Mouse (Mus musculus) layer of hippocampus, adult 8-10 months (tissue): ENCODE measurements at regions not wholly inside any gene's neighbourhood (a gene's known extent, or its start where the extent isn't known, plus 50 kb on each side); places are given as distances from the start of the nearest gene placed in this dataset.
"Not testable (repeated sequence)": the region's sequence is repeated elsewhere in the genome, so short reads cannot be mapped to it uniquely, and the experiment has no call there.

Experiments
- DNase-seq, 2 experiments: peaks; one replicate each; pipeline ENCODE4 v3.0.0; 2022; ENCODE audit warnings: low spot score in 2 of 2

DNA sequence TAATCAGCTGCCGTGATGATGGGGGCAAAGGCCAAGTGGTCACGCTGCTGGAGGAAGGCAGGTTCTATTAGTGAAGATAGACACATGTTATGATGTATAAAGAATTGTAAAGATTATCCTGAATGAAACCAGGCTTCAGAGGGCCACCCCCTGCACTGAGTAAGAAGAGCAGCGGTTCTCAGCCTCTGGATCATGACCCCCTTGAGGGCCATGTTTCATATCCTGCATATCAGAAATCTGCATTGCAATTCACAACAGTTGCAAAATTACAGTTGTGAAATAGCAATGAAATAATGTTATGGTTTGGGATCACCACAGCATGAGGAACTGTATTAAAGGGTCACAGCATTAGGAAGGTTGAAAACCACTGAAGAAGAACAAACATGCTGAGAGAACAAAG is 162.5 kb upstream of the Zranb2 start:
- no peak for DNase-seq

DNA sequence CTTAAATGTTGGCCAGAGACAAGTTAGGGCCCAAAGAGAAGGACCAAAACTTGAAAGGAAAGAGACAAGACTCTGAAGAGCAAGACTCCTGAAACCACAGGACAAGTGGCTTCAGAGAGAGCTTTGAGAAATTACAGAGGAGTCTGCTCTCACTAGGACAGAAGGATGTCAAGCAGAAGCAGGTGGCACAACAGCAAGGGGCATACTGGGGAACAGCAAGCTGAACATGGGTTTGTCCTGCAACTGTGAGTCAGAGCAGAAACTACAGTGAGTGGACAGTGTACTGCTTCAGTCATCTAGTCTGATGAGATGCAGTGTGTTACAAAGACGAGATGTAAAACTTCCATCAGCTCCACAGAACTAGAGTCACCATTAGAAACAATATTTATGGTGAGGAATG is 160.6 kb upstream of the Zranb2 start:
- no peak for DNase-seq

DNA sequence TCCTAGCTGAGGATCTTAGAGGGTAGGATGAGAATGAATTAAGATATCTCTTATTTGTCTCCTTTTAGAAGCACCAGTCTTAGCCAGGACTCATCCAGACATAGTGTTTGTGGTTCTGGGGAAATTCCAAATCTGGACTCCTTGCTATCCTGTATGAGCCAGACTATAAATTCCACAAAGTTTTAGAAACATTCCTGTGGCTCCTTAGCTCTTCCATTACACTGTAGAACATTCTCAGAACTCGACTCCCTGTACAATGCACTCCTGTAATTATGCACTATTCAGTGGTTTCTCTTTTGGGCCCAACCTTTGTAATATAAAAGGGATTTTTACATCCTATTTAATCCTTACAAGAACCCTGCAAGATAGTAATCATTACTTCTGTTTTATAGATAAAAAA is 159.8 kb upstream of the Zranb2 start:
- no peak for DNase-seq

DNA sequence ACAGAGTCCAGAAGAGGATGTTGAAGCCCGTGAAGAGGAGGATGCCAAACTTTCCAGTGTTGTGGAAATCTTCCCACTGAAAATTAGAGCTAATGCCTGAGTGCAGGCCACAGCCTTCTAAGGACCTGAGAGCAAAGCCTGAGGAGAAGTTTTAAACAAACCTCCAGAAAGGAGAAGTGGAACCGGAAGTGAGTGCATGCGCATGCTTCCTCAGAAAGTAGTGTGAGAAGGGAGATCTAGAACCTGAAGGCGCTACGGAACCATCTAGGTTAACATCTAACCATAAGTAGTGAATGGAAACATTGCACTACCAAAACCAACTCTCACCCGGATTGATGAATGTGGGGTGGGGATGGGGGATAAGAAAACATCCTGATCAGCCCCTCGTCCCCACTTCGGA is 156.4 kb upstream of the Zranb2 start:
- DNase-seq, result no peak

DNA sequence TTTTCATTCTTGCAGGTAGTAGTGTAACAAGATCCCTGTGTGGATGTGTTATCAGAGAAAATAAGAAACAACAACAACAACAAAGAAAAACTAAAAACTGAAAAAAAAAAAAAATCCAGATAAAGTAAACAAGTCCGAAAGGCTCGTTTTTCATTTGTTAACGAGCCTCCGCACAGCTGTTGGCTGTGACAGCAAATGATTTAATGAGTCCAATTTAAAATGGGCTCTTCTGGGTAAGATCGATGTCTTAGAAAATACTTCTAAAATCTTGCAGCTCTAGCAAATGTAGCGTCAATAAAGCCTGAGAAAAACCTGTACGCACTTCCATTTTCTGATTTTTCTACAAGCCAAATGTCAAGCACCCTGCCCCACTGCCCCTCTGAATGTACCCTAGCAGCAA is 155.8 kb upstream of the Zranb2 start:
- no peak for DNase-seq

DNA sequence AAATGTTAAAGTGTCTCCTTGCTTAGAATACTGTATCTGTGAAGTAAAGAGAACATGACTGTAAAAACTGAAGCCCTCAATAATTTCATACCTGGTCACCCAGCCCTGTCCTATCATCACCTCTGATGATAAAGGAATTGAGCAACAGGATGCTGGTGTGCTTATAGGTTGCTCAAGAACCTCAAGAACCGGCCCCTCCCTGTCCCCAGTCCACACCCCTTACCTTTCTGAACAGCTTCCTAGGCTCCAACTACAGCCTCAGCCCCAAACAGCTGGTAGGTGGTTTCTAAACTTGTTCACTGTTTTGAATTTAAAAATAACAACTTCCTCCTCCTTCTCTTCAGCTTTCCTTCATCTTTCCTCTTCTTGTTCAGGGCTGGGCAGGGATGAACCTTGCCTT is 142.1 kb upstream of the Zranb2 start:
- no peak for DNase-seq

DNA sequence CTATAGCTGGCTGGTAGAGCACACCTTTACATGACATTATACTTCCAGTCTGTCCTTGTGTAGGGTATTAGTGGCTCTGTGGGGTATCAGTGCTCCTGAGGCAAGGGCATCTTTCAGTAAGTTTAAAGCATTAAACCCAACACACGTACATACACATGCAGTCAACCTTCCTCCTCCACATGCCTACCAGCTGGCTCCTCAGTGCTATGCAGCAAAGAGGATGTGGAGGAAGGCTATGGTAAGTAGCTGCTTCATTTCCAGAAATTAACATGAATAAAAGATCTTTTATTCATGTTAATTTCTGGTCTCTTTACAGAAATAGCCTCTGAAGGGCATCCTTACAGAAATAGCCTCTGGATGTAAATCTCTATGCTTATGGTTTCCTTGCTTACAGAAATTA is 140.1 kb upstream of the Zranb2 start:
- DNase-seq, result no peak

DNA sequence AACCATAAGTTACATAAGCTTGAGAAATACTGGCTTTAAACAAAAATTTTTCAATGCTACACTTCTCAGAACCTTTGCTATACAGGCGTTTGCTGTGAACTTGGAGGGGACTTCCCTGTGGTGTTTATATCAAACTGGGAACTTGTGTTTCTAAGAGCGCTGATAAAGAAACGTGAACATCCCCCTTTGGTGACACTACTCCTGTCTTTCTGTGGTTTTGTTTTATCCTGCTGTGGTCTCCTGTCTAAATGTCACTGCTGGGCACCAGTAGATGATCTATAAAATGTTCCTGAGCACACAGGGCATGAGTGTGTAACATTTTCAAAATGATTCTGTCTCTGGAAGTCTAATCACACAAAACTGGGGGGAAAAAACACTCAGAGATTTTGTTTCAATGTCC is 134.1 kb upstream of the Zranb2 start:
- DNase-seq, result no peak

DNA sequence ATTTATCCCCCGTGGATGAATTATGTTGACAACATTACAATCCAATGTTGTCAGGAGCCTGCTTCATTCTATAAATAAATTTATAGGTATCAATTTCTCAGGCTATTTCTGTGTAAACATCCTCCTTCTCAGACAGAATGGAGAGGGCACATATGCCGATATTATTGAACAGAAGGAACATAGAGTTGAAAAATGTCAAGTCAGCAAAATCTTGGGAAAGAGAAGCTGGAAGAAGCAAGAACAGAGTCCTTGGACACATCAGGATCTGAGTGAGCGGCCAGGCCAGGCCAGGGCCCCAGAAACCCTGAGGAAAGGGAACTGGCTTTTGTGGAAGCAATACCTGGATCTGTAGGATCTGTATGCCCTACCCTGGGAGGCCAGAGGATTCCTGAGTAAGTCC is 129.9 kb upstream of the Zranb2 start:
- no peak for DNase-seq

DNA sequence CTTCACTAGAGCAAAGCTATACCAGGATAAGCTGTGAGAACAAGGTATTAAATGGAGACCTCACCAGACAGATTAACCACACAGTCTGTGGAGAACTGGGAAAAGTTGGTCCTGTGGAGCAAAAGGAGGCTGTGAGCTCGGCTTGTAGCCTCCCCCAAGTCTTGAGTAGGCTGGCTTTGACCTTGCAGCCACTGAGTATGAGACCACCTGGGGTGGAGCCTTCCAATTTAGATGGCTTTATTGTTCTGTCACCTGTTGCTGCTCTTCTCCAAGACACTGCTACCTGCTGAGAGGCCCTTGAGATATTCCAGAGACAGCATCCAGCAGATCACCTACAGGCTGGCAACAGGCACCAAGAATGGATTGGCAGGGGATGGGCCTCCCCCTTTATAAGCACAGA is 110.5 kb upstream of the Zranb2 start:
- not testable (repeated sequence) for DNase-seq

DNA sequence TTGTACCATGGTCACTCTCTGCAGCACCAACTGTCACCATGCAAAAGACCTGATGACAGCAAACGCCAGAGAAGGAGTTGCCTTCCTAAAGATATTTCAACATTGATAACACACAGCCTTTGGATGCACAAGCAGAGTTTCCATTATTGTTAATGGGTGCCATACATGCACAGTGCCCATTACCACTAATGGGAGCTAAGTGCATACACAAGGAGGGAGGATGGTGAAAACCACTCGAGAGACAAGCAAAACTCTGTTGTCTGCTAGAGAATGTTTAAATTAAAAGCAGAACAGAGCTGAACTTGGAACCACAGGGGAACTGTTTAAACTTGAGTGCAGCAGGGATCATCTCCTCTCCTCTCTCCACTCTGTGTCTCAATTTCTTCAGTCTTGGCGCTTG is 107.2 kb upstream of the Zranb2 start:
- DNase-seq, result no peak

DNA sequence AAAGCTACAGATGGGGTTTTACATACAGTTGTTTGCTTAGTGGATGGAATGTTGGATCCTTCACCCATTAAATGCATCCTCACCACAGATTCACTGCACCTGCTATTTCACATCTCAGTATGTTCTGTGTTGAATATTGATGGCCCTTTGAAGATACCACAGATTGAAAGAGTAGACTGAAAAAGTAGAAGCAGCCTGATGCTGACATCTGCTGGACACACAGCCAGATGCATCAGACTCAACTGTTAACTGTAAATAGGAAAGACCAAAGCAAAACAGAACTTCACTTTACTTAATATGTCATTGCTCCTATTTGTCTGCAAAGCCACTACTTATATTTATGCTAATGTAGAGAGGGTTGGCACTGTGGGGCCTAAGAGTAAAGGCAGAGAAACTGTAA is 84.2 kb upstream of the Zranb2 start:
- DNase-seq, result peak; percentile 33 to 63

DNA sequence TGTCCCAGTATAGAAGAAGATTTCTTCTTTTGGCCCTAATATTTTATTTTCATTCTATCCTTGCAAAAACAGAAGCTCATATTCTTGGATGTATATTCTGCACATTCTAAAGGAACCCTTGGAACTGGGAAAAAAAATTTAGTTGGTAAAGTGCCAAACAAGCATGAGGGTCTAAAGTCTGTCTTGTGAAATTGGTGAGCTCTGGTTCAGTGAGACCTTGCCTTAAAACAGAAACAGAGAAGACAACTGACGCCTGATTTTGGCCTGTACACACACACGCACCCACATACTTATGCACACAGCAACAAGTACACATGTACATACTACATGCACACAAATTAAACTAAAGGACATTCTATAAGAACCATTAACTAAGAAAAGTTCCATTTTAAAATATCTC is 62.4 kb upstream of the Zranb2 start:
- no peak for DNase-seq

DNA sequence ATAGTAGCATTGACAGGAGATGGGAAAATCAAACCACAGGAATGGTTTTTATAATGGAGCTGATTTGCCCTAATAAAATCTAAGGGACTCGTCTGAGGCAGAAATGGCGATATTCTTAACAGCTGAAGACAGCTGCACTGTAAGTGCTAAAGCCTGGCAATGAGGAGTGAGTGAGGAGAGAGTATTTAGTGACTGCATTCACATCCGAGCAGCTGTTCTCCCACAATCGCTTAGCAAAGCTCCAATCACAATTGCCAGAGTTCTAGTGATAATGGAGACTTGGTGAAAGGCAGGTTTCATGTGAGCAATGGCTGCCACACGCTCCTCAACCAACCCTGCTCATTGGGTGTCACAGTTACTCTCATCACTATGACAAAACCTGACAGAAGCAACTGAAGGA is 61.3 kb upstream of the Zranb2 start:
- no peak for DNase-seq

DNA sequence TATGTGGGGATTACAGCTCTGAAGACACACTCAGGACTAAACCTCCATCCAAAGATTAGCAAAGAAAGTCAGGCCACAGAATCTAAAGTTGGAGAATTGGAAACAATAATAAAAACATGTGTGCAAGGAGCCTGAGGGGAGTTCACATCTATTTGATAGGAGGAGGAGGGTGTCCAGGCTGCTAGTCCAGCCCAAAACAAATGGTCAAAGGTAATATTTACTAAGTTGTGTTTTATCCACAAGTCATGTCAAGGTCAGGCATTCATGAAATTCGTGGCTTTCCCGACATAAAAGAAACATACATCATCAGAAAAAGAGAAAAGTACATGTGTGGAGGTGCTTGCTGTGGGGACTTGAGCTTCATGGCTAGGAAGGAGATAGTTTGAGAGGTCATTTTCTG is 56.2 kb upstream of the Zranb2 start:
- no peak for DNase-seq
